Mouse (Mus musculus) embryonic facial prominence, embryonic 10.5 days (tissue): ENCODE measurements around the gene Plekha7. TPM values are rescaled to one million over a fixed set of nuclear protein-coding genes. Genes with fewer than 3 reads are reported as not detected.

Experiments used
- DNase-seq: peaks from one replicate; pipeline ENCODE4 v3.0.0-alpha.2; 2017; ENCODE audit warnings: low spot score
- H3K27ac ChIP-seq: fragments of 300-500 bp; sonication (generic); replicated peaks from 2 replicates; pipeline ENCODE4 v1.5.1; 2016; ENCODE audit warnings: mild to moderate bottlenecking
- H3K27me3 ChIP-seq: fragments of 300-500 bp; sonication (generic); replicated peaks from 2 replicates; pipeline ENCODE4 v1.6.1; 2016; ENCODE audit warnings: low read depth, mild to moderate bottlenecking; ENCODE audit not compliant: poor library complexity, severe bottlenecking
- H3K36me3 ChIP-seq: fragments of 300-500 bp; sonication (generic); replicated peaks from 2 replicates; pipeline ENCODE4 v1.6.1; 2016; ENCODE audit warnings: mild to moderate bottlenecking, moderate library complexity
- H3K4me1 ChIP-seq: fragments of 300-500 bp; sonication (generic); 2 replicates; pipeline ENCODE4 v1.6.1; 2016
- H3K4me3 ChIP-seq: fragments of 300-500 bp; sonication (generic); 2 replicates; pipeline ENCODE4 v1.5.1; 2016; ENCODE audit warnings: mild to moderate bottlenecking, moderate library complexity
- H3K9me3 ChIP-seq: fragments of 300-500 bp; sonication (generic); 2 replicates; pipeline ENCODE4 v1.6.1; 2016; ENCODE audit warnings: mild to moderate bottlenecking
- WGBS: fragments of 180-500 bp; shearing (Covaris S2); methylation state at CpG from one replicate; pipeline ENCODE4 v1.1.7; 2016; 5-methylcytosine and 5-hydroxymethylcytosine counted together
- polyA plus RNA-seq: library from polyadenylated mRNA; unstranded; fragments of >200 nt; fragmentation: Nextera tagmentation; extraction: Ambion mirVana; gene quantifications from 2 replicates; pipeline ENCODE4 v1.2.1, GENCODE M21; 2016

Plekha7 gene
- polyA plus RNA-seq, 1 experiment from 2014 or later, result 14.9 TPM

DNA sequence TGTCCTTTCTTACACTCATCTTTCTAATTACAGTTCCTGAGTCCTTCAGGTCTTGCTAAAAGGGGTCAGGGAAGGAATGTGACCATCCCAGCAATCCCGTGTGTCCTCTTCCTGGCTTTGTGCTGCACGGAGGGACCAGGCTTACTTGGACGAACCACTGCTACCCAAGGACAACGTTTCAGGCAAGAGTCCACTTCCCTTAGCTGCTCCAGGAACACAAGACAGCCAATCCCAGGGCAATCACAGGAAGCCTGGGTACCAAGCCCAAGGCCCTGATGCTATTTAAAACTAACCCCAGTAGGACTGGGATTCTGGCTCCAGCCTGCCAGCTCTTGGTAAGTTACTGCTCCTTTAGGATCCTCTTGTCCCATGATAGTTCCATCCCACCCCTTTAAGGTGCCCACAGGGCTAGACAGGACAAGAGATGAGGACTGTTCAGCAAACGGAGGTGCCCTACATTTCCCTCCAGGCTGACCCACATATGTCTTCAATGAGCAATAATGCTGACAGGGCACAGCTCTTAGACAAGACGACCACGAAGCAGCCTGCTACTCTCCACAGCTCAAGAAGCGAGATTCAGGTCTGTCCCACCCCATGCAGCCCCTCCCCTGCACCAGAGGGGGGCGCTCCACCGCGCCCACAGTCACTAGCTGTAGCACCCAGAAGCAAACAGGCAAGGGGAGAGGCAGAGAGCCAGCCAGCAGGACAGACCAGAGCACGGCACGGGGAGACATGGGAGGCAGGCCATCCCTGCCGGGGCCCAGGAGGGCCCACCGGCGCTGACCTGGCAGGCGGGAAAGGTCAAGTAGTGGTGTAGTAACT lies 151.9 kb downstream of the Plekha7 start:
- H3K27me3 ChIP-seq, result no peaks in the 10 kb centered on the region
- H3K4me1 ChIP-seq, result peaks cover 10% of the 10 kb centered on the region
- H3K4me3 ChIP-seq, result no peak overlapping the region
- H3K36me3 ChIP-seq, result peaks cover 48% of the 10 kb centered on the region
- H3K9me3 ChIP-seq, result no peaks in the 10 kb centered on the region
- H3K27ac ChIP-seq, result no peak overlapping the region
- WGBS, result 57% methylated on average over 17 of the region's 17 CpGs
- DNase-seq, result peak; percentile 25

DNA sequence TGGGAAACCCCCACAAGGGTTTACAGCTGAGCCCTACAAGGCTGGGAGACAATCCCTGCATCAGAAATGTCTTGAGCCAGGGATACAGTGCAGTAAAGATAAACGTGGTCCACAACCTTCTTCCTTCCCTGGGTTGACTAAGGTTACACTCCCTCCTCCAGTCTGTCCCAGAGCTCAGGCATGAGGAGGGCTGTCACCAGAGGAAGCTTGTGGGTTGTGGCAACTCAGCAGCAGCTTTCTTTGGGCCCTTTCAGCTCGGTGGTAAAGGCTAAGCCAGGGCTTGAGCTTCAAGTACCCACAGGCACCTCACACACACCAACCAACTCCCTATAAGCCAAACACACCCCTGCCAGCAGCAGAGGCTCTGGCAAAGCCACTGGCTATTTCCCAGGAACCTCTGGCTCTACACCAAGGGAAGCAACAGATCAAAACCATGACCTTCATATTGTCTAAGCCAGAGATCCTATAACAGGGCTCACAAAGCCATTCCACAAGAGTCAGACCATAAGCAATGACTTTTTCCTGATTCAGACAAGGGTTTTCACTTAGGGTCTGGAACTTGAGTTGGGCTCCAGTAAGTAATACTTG lies 154.3 kb downstream of the Plekha7 start:
- Histone ChIP-seq H3K4me3 (no peak overlapping the region), H3K36me3 (peaks cover 51% of the 10 kb centered on the region), H3K27me3 (no peaks in the 10 kb centered on the region), H3K4me1 (peaks cover 10% of the 10 kb centered on the region), H3K9me3 (no peaks in the 10 kb centered on the region), H3K27ac (no peak overlapping the region)
- 74% methylated on average over 2 of the region's 2 CpGs for WGBS
- DNase-seq, result no peak

DNA sequence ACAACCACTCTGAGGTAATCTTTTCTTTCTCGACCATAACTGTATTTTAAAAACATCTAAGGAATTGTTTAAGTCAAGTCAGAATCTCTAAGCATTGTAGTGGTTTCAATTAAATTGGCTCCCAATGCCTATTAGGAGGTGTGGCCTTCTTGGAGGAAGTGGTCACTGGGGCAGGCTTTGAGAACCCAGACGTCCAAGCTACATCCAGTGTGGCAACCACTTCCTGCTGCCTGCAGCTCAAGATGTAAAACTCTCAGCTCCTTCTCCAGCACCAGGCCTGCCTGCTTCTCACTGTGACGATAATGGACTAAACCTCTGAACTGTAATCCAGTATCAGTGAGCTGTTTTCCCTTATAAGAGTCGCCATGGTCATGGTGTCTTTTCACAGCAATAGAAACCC lies 158.6 kb downstream of the Plekha7 start:
- no peak overlapping the region for H3K27ac ChIP-seq
- H3K4me1 ChIP-seq, result no peaks in the 10 kb centered on the region
- no peaks in the 10 kb centered on the region for H3K27me3 ChIP-seq
- no peak for DNase-seq
- H3K36me3 ChIP-seq, result peaks cover 44% of the 10 kb centered on the region
- WGBS, result 70% methylated on average over 4 of the region's 4 CpGs
- no peak overlapping the region for H3K4me3 ChIP-seq
- H3K9me3 ChIP-seq, result no peaks in the 10 kb centered on the region

DNA sequence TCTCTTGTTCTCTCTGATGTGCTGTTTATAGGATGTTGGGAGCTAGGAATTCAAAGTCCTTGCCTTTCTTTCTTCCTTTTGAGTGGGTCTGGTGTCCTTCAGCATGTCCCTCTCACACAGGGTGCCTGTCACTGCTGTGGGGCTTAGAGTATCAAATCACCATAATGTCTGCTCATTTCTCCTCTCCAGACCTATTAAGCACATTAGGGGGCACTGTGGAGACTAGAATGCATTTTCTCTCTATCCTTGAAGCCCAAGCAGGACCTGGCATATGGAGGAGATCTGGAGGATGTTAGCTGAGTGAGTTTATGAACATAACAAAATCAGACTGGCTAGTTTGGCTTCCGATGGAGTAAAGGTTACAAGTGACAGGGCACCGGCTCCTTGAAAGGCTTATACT lies 161.1 kb downstream of the Plekha7 start:
- Histone ChIP-seq H3K27me3 (no peaks in the 10 kb centered on the region), H3K9me3 (no peaks in the 10 kb centered on the region), H3K27ac (no peak overlapping the region), H3K4me1 (no peaks in the 10 kb centered on the region), H3K4me3 (no peak overlapping the region), H3K36me3 (peaks cover 35% of the 10 kb centered on the region)
- 92% methylated on average over 2 of the region's 2 CpGs for WGBS
- no peak for DNase-seq

DNA sequence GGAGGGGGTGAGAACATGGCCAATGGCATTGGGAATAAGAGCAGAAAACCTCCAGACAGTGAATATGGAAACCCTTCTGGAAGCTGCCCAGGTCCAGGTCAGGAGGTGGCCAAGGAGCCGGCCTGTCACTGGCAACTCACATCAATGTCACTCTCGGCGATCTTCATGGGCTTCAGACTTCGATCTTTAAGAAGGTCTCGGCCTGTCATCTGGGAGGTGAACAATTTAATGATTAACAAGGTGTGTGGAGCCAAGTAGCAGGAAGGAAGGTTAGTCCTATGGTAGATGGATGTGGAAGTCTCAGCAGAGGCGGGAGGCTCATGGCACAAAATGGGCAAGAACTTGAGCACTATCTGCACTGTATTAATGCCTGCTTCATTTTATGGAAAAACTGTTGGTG lies 163.1 kb downstream of the Plekha7 start:
- H3K9me3 ChIP-seq, result no peaks in the 10 kb centered on the region
- H3K4me1 ChIP-seq, result no peaks in the 10 kb centered on the region
- H3K27ac ChIP-seq, result no peak overlapping the region
- H3K4me3 ChIP-seq, result no peak overlapping the region
- DNase-seq, result no peak
- H3K36me3 ChIP-seq, result peaks cover 43% of the 10 kb centered on the region
- 97% methylated on average over 6 of the region's 6 CpGs for WGBS
- no peaks in the 10 kb centered on the region for H3K27me3 ChIP-seq

DNA sequence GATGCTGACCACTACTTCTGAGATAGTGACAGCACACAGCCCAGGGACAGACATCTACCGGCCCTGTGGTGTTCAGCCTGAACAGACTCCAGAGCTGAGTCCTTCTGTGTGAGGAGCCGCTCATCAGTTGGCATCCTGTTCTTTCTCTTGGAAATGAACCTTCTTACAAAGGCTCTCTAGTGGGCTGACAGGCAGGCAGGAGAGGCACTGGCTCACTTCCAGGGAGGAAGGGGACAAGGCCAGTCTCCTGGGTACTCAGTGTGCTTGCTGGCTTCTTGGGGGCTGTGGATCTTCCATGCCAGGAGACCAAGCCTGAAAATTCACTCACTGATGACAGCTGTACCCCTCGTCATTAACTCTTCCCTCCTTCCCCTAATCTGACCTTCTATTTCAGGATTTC lies 170.5 kb downstream of the Plekha7 start:
- no peaks in the 10 kb centered on the region for H3K27me3 ChIP-seq
- peaks cover 7% of the 10 kb centered on the region; the same call in 1 of the 2 replicates for H3K4me1 ChIP-seq
- H3K36me3 ChIP-seq, result peaks cover 58% of the 10 kb centered on the region
- no peaks in the 10 kb centered on the region for H3K9me3 ChIP-seq
- H3K4me3 ChIP-seq, result no peak overlapping the region
- H3K27ac ChIP-seq, result no peak overlapping the region
- no peak for DNase-seq
- WGBS, result 81% methylated on average over 3 of the region's 3 CpGs

DNA sequence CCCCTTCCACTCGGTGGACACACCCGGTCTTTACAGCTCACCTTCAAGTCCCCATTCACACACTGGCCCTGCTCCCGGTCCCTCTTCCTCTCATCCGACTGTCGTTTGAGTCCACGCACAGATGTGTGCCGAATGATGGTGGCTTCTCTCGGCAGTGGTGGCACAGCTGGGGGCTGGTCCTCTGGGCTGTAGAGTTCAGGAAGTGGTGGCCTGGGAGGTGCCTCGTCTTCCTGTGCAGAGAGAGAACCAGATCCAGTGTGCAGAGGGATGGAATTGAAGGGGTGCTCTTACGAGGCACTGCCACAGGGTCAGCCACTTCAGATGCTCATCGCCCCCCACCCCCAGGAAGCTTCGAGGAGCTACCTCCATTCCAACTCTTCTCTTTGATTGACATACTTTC lies 171.0 kb downstream of the Plekha7 start:
- no peaks in the 10 kb centered on the region for H3K9me3 ChIP-seq
- DNase-seq, result no peak
- no peak overlapping the region for H3K4me3 ChIP-seq
- H3K27ac ChIP-seq, result no peak overlapping the region
- 81% methylated on average over 12 of the region's 12 CpGs for WGBS
- H3K36me3 ChIP-seq, result peaks cover 54% of the 10 kb centered on the region
- peaks cover 9% of the 10 kb centered on the region; the same call in 1 of the 2 replicates for H3K4me1 ChIP-seq
- no peaks in the 10 kb centered on the region for H3K27me3 ChIP-seq

DNA sequence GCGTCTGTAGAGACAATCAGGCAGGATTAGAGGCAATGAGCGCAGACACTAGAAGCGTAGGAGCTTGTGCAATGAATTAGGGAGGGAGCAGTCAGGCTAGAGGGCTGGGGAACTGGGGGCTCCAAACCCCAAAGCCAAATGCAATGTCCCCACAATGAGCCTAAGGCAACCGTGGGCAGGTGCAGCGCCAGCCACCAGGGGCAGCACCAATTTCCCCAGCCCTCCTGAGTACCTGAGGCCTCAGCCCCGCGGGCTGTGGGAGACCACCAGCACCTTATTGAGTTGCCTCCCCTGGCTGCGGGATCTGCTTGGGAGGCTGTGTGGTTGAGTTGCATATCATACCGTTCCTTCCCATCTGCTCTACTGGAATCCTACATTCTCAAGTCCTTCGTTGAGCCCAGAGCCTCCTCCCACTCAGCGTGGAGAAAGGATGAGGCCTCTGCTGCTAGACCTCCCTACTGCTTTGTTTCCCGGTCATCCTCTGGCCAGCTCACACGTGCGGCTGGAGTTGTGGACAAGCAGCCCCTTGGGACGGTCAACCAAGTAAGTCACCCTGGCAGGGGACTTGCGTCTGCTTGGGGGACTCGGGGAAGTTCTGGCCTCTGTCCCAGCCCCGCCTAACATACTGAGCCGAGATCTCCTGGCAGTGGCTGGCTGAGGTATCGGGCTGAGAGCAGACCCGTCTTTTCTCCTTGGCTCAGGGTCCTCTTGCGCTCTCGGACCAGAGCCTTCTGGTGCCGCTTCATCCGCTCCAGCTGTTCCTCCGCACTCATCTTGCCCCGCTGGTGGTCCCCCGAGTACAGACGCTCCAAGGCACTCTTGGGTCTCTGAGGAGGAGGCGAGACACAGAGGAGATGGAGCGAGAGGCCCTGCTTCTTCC lies 173.5 kb downstream of the Plekha7 start:
- DNase-seq, result no peak
- WGBS, result 78% methylated on average over 31 of the region's 31 CpGs

DNA sequence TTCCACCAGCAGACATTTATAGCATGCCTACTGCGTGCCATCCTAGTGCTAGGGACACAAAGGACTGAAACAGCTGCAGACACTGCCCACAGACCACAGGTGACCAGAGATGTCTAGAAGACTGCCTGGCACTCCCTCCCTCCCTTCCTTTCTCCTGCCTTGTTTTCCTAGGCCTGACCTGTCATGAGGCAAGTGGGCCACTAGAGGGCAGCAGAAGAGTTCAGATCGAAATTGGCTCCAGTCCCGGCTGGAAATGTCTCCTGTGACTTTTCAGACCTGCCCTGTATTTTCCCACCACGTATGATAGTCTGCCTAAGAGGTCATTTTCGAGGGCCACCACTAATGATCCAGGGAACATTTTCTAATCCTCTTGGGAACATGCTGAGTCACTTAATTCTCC lies 176.1 kb downstream of the Plekha7 start:
- Histone ChIP-seq H3K4me3 (no peak overlapping the region), H3K36me3 (peaks cover 58% of the 10 kb centered on the region), H3K9me3 (no peaks in the 10 kb centered on the region), H3K4me1 (peaks cover 14% of the 10 kb centered on the region; the same call in 1 of the 2 replicates), H3K27me3 (no peaks in the 10 kb centered on the region), H3K27ac (no peak overlapping the region; the same call in 1 of the 2 replicates)
- WGBS, result 6% methylated on average over 5 of the region's 5 CpGs
- DNase-seq, result peak; percentile 84

More for the DNA sequence above, 173.5 kb downstream of the Plekha7 start:
- no peaks in the 10 kb centered on the region for H3K9me3 ChIP-seq
- peaks cover 20% of the 10 kb centered on the region; the same call in 1 of the 2 replicates for H3K4me1 ChIP-seq
- H3K27ac ChIP-seq, result no peak overlapping the region
- H3K4me3 ChIP-seq, result no peak overlapping the region
- H3K27me3 ChIP-seq, result no peaks in the 10 kb centered on the region
- peaks cover 46% of the 10 kb centered on the region for H3K36me3 ChIP-seq

DNA sequence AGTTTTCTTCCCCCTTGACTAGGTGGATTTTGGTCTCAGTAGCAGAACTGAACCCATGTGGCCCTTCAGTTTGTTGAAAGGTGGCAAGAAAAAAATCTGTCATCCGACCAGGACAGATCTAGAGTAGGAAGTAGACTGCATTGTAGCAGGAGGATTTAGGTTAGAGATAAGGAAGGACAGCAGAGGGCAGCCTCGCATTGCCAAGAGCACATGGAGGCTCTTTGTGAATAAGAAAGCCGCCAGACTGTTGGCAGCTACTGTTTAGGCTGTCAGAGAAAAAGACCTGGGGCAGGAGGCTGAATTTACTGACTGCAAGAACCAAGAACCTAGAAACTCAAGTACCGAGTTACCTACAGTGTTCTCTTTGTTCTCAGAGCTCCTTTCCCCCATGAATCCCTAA lies 176.8 kb downstream of the Plekha7 start:
- Histone ChIP-seq H3K4me1 (peaks cover 13% of the 10 kb centered on the region; the same call in 1 of the 2 replicates), H3K36me3 (peaks cover 51% of the 10 kb centered on the region), H3K9me3 (no peaks in the 10 kb centered on the region), H3K4me3 (no peak overlapping the region), H3K27ac (no peak overlapping the region), H3K27me3 (no peaks in the 10 kb centered on the region)
- WGBS, result 17% methylated on average over 4 of the region's 4 CpGs
- DNase-seq, result peak; percentile 42

DNA sequence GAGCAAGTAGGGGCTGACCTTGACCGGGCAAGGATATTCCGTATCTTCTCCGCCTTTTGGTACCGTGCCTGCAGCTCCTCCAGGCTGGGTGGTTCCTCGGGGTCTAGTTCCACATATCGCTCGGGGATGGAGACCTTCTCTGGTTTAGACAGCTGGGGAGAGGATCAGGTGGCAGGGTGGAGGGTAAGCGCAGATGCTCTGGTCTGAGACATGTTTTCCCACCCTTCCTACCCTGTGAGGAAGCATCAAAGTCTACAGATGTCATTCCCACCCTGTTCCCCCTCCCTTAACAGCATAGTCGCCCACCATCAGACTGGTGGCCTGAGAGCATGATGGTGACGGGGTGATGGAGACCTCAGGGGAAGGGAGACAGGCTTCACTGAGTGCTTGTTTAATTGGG lies 178.8 kb downstream of the Plekha7 start:
- WGBS, result 90% methylated on average over 10 of the region's 10 CpGs
- H3K36me3 ChIP-seq, result peaks cover 44% of the 10 kb centered on the region
- no peak overlapping the region for H3K27ac ChIP-seq
- no peaks in the 10 kb centered on the region for H3K9me3 ChIP-seq
- peaks cover 24% of the 10 kb centered on the region for H3K4me1 ChIP-seq
- no peak for DNase-seq
- no peak overlapping the region for H3K4me3 ChIP-seq
- H3K27me3 ChIP-seq, result no peaks in the 10 kb centered on the region

DNA sequence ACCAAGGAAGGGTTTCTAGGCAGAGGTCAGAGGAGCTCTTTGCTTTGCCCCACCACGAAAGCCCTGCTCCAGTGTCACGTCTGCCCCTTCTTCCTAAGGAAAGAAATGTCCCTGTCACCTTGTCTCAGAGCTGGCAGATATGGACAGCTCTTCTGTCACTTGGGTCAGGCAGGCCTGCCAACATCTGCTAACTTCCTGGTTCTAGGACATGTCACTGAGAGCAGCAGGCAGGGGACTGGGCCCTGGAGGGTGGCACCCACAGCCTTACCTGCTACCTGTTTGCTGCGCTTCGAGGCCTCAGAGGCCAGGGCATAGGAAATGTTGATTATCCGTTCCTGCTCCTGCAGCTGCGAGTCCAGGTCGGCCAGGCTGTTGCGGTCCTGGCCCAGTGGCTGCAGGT lies 179.9 kb downstream of the Plekha7 start:
- no peak overlapping the region for H3K4me3 ChIP-seq
- DNase-seq, result no peak
- H3K36me3 ChIP-seq, result peaks cover 43% of the 10 kb centered on the region
- H3K4me1 ChIP-seq, result peaks cover 30% of the 10 kb centered on the region
- H3K27me3 ChIP-seq, result no peaks in the 10 kb centered on the region
- H3K27ac ChIP-seq, result no peak overlapping the region
- H3K9me3 ChIP-seq, result no peaks in the 10 kb centered on the region
- 94% methylated on average over 8 of the region's 8 CpGs for WGBS
